Mouse (Mus musculus): ENCODE data around the gene Foxd2.

Foxd2 gene

DNA sequence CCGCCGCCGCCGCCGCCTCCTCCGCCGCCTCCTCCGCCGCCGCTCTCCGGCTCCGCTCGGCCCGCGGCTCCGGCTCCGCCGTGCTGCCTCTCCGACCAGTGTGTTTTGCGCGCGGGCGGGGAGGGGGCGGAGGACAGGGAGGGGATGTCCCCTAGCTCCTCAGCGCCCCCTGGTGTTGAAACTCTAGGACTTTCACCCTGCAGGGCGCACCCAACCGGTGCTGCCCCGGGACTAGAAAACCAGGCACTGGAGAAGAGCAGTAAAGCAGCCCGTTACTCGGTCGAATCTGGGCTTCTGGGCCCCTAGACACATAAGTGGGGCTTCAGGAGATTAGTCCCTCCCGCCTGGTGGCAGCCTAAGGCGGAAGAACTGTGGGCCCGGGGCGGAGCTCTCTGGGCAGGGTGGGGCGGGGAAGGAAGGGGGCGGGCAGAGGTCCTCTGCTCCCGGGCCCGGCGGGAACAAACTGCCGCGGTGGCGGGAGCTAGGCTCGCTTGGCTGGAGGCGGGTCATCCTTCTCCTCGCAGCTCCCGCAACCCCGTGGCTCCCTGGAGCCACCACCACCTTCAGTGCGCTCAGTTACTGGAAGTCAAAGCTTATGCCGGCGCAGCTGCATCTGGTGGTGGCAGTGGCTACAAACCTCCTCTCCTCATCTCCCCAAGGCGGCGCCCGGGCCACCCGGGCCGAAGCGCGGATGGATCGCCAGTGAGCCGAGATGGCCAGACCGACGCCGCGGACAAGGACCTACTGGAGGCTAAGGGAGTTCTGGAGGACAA is at the start of gene Foxd2:
Gene Foxd2 (minus strand): TSS at position 45 of the 773 bp plus-strand sequence.
- peak; percentile 89 for DNase-seq (ENCODE audit: low spot score)

DNA sequence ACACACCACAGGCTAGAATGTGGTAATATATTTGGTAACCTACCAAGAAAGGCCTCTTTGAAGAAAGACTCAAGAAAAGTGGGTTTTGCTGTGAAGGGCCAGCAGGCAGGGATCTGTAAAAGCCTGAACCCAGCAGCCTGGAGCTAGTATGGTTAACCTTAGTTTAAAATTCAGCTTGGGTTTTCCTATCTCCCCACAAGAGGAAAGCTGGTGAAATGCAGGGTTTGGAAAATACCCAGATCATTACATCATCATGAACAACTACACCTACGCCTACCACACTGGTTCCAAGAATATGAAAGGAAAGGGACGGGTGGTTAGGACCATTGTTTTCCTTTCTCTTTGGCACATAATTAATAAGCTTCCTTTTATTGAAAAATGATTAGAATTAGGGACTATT is 49.6 kb upstream of the Foxd2 start:
- no peak for DNase-seq (ENCODE audit: low spot score)

DNA sequence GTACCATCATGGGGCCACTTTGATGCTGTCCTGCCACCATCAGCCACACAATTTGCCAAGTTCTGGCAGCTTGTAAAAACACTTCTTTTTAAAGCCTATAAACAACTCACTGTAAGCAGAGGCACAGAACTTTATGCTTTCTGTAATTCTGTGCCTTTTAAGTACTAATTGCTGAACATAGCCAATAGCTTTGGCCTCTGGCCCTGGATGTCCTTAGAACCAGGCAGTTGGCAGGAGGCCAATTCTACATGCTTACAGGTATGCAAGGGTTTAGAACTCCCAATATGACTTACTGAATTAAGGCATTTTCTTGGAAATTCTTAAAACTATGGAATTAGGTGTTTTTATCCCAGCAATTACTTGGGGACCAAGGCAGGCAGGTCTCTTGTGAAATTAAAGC is 48.7 kb upstream of the Foxd2 start:
- DNase-seq (ENCODE audit: low spot score) = no peak

DNA sequence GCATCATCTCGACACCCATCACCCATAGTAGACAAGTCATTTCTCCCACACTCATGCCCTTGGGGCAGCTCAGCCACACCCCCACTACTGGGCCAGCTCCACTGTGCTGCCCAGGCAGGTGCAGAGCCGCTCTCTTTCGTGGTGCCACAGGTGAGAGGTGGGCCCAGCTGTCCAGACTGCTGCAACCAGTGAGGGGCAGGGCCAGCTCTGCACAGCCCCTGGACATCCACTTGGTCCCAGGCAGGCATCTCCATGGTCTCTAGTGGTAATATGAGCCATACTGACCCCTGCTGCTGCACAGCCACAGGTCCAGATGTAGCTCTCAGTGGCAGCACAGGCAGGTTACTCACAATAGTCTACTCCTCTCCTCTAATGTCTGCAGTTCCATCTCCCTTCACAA is 44.5 kb upstream of the Foxd2 start:
- no peak for DNase-seq (ENCODE audit: low spot score)

DNA sequence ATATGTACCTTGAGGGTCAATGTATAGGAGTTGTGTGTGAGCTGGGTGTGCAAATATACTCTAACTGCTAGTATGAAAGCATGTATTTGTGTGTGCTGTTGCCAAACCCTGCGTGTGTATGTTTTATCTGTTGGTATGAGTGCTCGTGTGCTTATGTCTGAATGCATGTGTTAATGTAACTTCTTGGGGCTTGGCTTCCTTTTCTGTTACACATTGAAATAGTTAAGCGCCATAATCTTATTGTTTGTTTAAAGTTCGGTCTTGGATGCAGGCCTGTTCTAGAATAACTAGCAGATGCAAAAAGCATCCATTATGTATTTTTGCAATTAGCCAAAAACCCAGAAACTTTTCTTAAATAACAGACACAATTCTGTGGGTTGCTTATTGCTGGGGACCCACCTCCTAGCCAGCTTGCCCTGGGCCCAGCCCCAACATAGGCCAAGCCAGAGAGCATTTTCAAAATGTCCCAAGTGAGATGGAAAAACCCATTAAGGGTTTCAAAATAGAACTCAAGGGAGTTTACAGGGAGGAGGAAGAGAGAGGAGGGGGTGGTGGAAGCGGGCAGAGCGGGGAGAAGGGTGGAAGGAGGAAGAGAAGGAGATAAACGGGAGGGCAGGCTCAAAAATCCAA is 39.3 kb upstream of the Foxd2 start:
- no peak for DNase-seq (ENCODE audit: low spot score)

DNA sequence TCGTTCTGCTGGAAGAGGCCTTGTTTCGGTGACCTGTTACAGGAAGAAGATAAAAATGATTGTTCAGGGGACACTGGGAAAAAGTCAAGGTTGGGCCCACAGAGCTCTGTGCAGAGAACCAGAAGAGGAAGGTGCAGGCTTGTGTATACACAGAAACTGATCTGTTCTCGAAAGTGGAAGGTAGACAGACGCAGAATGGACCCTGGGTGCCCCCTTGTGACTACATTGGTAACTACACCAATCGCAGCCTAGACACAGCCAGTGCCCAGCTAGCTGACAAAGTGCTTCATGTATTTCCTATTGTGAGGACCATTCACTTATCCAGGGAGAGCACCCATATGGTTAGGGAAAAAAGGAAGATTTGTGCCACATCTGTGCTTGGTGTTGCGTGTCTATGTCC is 38.7 kb upstream of the Foxd2 start:
- peak; percentile 77 for DNase-seq (ENCODE audit: low spot score)

DNA sequence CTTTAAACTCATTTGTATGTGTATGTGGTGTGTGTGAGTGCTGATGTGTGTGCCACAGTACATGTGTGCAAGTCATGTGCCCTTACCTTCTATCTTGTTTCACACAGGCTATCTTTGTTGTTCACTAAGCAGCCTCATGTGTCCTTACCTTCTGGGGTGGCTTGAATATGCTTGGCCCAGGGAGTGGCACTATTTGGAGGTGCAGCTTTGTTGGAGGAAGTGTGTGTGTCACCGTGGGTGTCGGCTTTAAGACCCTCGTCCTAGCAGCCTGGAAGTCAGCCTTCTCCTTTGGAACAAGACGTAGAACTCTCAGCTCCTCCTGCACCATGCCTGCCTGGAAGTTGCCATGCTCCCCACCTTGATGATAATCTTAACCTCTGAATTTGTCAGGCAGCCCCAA is 37.7 kb upstream of the Foxd2 start:
- DNase-seq (ENCODE audit: low spot score) = no peak

DNA sequence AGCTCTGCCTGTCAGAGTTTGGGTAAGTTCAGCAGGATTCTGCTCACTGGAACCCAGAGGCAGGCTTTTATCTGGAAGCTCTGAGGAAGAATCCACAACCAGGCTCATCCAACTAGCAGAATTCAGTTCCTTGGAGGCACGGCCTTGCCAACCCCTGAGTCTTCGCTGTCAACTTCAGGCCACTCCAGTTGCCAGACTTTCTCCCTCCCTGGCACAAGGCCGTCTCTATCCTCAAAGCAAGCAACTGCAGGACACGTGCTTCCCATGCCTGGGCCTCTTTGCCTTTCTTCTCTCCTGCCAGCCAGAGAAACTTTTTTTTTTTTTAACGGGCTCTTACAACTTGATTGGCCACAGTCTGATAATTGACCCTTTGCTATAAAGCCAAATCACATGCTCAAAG is 36.3 kb upstream of the Foxd2 start:
- no peak for DNase-seq (ENCODE audit: low spot score)

DNA sequence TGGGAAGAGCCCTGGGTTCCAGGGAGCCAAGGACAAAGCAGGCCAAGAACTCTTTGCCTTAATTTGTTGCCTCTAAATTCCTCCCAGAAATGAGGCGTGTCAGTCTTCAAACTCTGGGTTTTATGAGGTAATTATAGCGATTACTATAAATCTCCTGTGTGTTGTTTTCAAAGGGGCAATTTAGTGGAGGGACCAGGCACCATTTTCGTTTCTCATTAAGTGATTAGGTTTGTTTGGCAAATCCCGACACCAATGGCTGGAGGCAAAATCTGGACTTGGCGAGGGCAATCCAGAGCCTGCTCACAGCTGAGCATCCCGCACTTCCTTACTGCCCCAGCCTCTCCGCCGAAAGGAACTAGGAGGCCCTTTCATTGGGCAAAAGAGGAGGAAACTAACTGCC is 33.9 kb upstream of the Foxd2 start:
- no peak for DNase-seq (ENCODE audit: low spot score)

DNA sequence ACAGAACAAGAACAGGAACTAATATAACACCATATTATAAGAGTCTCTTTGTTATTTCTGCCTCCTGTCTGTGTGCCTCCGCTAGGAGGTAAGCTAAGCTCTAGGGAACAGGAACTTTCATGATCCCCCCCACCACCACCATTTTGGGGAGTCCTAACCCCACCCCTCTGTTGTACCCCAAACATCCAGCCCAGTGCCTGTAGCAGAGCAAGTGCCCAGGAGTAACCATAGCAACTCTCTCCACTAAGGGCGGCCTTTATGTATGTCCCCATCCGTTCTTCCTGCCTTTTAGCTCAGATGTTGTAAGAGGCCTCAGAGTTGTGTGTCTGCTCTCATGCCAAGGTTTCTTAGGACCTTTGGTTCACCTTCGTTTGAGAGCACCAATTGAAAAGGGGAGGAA is 33.4 kb upstream of the Foxd2 start:
- DNase-seq (ENCODE audit: low spot score) = no peak

DNA sequence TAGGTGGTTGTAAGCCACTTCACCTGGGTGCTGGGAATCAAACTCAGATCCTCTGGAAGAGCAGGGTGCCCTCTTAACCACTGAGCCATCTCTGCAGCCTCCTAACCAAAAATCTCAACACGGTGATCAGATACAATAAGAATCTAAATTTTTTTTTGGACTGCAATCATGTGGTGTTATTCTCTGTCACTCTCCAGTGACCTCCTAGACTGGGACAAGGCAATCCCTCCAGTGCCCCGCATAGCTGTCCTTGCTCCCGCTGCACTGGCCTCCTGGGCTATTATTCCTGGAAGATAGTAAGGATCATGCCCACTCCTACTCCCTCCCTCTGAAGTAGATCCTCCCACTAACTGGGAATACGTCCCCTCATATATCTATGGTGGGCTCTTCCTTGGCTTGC is 32.6 kb upstream of the Foxd2 start:
- DNase-seq (ENCODE audit: low spot score) = no peak

DNA sequence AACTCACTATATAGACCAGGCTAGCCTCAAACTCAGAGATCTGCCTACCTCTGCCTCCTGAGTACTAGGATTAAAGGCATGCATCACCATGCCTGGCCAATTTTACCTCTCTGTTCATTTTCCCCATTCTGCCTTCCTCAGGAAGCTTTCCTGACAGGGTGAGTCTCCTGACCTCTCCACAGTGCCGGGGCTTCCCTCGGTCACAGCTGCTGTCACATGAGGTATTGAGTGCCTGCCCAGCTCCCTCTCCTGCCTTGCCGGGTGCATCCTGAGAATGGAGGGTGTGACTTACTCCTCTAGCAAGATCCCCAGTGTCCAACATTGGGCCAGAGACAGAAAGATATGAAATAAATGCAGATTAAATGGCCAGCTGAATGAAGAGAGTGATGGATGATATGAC is 29.6 kb upstream of the Foxd2 start:
- no peak for DNase-seq (ENCODE audit: low spot score)

DNA sequence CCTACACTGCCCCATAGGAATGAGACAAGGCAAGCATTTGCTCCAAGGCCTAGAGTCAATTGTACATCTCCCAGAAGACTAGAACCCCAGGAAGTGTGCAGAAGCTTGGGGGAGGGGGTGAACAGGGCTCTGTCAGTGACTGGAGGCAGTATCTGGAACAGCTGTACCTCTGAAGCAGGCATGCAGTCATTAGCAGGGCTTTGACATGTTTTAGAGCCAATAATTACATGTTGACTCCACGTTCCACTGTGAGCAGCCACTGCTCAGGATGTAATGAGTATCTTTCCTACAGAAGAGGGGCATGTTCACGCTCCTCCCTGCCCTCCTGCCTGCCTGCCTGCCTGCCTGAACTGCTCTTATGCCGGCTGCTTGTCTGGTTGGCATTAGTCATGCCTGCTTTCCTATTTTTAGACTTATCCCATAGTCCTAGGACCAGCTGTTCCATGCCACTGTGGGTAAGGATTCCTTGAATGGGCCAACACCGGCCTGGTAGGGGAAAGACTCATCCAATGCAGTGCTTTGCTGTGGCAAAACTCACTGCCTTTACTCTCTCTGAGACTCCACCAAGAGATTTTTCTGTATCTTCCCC is 28.9 kb upstream of the Foxd2 start:
- DNase-seq (ENCODE audit: low spot score) = no peak

DNA sequence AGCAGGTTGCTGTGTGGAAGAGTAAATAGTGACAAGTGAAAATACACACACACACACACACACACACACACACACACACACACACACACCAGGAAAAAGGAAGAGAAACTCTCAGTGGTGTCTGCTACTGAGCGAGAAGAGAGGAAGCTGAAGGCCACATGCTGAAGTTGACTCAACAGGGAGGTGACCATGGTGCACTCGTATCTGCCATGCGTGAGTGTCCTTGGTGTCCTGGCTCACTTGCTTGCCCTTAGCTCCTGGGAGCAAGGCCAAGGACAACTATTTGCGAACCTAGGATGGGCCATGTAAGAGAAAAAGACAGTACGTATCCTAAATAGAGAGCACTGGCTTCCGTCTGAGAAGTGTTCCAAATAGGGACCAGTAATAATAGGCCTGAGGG is 25.5 kb upstream of the Foxd2 start:
- no peak for DNase-seq (ENCODE audit: low spot score)

DNA sequence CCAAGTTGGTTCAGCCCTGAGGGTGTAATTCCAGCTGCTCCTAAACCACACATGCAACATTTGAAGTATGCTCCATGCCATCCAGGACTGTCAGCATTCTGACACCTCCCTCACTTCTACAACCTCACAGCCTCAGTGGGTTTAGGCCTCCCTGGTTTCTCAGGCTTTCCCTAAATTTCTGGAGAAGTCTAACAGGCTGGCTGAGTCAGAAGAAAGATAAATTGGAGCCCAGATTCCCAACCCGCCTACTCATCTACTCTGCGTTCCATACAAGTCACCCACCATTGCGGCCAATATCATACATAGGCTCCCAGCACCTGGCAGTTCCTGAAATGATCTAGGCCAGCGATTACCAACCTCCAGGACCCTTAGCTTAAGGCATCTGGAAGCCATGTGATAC is 24.1 kb upstream of the Foxd2 start:
- no peak for DNase-seq (ENCODE audit: low spot score)

DNA sequence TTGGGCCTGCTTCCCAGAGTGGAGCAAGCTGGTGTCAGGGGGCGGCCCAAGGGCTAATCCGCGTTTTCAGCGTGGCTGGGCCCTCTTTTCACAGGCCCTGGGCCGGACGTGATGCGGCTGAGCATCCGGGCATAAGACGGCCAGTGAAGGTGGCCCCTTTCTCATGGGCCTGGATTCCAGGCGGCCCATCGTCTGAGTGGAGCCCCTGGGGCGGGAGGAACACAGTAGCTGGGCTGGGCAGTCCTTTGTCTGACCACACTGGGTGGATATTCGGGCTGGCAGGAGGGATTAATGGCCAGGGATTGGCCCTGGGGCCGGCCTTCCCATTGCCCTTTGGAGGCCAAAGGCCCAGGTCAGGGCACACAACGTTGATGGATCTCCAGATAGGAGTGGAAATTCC is 20.5 kb upstream of the Foxd2 start:
- DNase-seq (ENCODE audit: low spot score) = no peak

DNA sequence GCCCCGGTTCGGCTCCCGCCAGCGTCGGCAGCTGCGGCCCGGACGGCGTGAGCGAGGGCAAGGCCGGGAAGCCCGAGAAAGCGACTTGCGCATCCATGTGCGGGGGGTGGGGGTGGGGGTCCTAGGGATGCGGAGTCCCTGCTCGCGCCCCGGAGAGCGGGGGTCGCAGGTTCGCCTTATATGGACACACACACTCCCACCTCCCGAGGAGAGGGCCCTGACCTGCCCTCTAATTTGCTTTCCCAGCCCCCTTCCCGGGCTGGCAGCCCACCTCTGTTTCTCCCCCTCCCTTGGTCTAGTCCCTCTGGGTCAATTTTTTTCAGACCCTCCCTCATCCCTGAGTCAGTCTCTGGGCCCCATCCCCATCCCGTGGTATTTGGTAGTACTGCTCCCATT is 17.2 kb upstream of the Foxd2 start, which contains the start of gene Foxe3:
Gene Foxe3 (minus strand): TSS at position 97 of the 396 bp plus-strand sequence.
- no peak for DNase-seq (ENCODE audit: low spot score)

DNA sequence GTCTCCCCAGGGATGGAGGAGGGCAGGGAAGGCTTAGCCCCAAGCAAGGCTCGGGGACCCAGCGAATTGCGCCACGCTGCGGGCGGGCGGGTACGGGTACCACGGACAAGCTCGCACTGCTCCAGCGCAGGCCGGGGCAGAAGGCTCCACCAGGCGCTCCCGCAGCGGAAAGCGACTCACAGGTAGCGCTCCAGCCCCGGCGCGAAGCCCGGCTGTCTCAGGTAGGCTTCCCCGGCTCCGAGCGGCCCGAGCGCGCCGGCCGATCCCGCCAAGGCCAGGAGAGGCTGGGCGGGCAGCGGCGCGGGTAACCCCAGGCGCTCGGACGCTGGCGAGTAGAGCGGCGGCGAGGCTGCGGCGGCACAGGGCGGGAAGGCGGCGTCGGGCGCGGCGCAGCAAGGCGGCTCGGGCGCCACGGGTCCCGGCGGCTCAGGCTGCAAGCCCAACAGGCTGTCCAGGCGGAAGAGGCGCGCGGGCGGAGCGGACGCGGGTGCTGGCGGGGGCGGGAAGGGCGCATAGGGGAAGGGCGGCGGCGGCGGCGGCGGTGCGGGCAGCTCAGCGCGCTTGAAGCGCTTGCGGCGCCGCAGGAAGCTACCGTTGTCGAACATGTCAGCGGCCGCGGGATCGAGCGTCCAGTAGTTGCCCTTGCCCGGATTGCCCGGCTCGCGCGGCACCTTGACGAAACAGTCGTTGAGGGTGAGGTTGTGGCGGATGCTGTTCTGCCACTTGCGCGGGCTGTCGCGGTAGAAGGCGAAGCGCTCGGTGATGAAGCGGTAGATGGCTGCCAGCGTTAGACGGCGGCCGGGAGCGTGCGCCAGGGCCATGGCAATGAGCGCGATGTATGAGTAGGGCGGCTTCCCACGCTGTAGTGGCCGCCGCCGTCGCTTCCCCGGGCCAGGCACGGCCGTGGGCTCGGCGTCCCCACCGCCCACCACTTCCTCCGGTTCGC is 16.6 kb upstream of the Foxd2 start:
- no peak for DNase-seq (ENCODE audit: low spot score)

DNA sequence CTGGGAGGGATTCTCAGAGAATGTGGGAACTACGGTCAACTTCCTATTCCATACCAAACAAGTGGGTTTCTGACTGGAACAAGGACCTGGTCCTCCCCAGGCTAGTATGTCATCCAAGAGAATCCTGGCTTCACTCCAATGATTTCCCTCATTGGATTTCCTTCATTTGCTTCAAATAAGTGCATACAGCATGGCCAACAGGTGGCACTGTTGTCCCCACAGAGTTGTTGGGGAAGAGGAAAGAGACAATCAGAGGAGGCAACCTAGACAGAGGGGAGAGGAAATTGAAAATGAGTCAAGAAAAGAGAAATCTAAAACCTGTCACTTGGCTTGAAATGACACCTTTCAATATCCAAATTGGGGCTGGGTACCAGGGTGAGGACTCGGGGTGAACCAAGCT is 8.4 kb upstream of the Foxd2 start:
- peak; percentile 42 for DNase-seq (ENCODE audit: low spot score)

DNA sequence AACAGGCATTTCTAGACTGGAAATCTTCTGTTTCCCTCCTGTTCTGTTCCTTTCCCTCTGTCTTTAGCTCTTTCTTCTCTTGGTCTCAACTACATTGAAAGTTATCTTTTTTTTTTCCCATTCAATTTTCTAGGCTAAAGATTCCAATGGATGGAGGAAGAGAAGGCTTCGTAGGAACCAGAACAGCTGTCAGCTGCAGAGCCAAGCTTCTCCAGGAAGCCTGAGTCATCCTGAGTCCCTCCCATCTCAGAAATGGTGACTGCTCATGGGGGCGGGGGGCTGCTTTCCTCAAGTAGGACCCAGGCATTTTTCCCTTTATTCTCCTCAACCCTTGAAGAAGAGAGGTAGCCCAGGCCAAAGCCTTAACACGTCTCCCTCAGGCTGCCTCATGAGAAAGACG is 7.4 kb upstream of the Foxd2 start:
- DNase-seq (ENCODE audit: low spot score) = no peak

DNA sequence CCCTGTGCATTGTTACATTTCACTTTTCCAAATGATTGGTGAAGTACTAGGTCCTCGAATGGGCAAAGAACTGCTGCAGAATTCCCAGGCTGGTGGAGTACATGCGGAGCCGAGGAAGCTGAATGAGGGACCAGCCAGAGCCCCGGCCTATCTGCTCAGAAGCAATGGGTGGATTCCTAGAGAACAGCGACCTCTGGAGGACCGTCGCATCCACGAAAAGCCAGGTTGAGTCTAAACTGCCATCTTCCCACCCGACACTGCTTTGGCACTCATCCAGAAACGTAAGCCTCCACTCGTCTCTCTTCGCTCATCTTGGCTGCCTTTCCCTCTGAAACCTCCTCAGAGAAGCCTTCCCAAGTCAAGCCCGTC is 4.9 kb upstream of the Foxd2 start:
- peak; percentile 46 for DNase-seq (ENCODE audit: low spot score)

Data from lung, postnatal 25 days (tissue).